Mouse (Mus musculus): ENCODE results near the gene Vkorc1l1.

- TF ChIP-seq CTCF (IDR thresholded peaks at IDR 0.05; ENCODE audit: low read depth) (peak; percentile 80), EP300 (IDR thresholded peaks at IDR 0.05; ENCODE audit: low read depth) (no peak)
Observed at GRCm38 (mm10) chr5:130023767-130024539, 82.2 kb downstream of the Vkorc1l1 start.

Data from heart, postnatal 0 days (tissue).